Mouse (Mus musculus) lung, postnatal 0 days (tissue): ENCODE data around the gene Abca7. TPM values are rescaled to one million over a fixed set of nuclear protein-coding genes. Genes with fewer than 3 reads are reported as not detected.

Experiments used
- ATAC-seq: fragments of 200-750 bp; cut with Nextera tagmentation; 2 replicates; pipeline ENCODE4 v1.8.0; 2017; ENCODE audit warnings: moderate library complexity
- DNase-seq: peaks from one replicate; pipeline ENCODE4 v3.0.0-alpha.2; 2016; ENCODE audit warnings: low spot score
- H3K27ac ChIP-seq: fragments of 300-500 bp; sonication (generic); 2 replicates; pipeline ENCODE4 v1.5.1; 2014; ENCODE audit warnings: antibody characterized with exemption, mild to moderate bottlenecking, low read length, mixed read lengths
- H3K27me3 ChIP-seq: fragments of 300-500 bp; sonication (generic); replicated peaks from 2 replicates; pipeline ENCODE4 v1.6.1; 2014; ENCODE audit warnings: low read length, mixed read lengths; ENCODE audit not compliant: insufficient read depth
- H3K36me3 ChIP-seq: fragments of 300-500 bp; sonication (generic); 2 replicates; pipeline ENCODE4 v1.6.1; 2014; ENCODE audit warnings: low read length, mixed read lengths; ENCODE audit not compliant: insufficient read depth
- H3K4me1 ChIP-seq: fragments of 300-500 bp; sonication (generic); 2 replicates; pipeline ENCODE4 v1.6.1; 2014; ENCODE audit warnings: antibody characterized with exemption, low read depth, low read length, mixed read lengths; ENCODE audit not compliant: insufficient read depth
- H3K4me2 ChIP-seq: fragments of 300-500 bp; sonication (generic); replicated peaks from 2 replicates; pipeline ENCODE4 v1.6.1; 2014; ENCODE audit warnings: low read depth, mild to moderate bottlenecking, low read length, moderate library complexity, mixed read lengths
- H3K4me3 ChIP-seq: fragments of 300-500 bp; sonication (generic); 2 replicates; pipeline ENCODE4 v1.5.1; 2014; ENCODE audit warnings: low read depth, low read length
- H3K9ac ChIP-seq: fragments of 300-500 bp; sonication (generic); replicated peaks from 2 replicates; pipeline ENCODE4 v1.6.1; 2014; ENCODE audit warnings: low read depth, mild to moderate bottlenecking
- H3K9me3 ChIP-seq: fragments of 300-500 bp; sonication (generic); 2 replicates; pipeline ENCODE4 v1.6.1; 2016; ENCODE audit warnings: low read length, mixed read lengths
- CTCF ChIP-seq: IDR thresholded peaks from 2 replicates; pipeline ENCODE4 v1.5.1; 2016; ENCODE audit warnings: antibody characterized with exemption, mild to moderate bottlenecking
- EP300 ChIP-seq: IDR thresholded peaks from 2 replicates; pipeline ENCODE4 v1.6.1; 2016; ENCODE audit warnings: antibody characterized with exemption, mild to moderate bottlenecking, control low read depth
- WGBS: fragments of 180-500 bp; shearing (Covaris S2); extraction: QIAGEN DNeasy Blood & Tissue Kit; methylation state at CpG from one replicate; pipeline ENCODE4 v1.1.7; 2014; 5-methylcytosine and 5-hydroxymethylcytosine counted together
- polyA plus RNA-seq: library from polyadenylated mRNA; unstranded; fragments of >200 nt; fragmentation: Nextera tagmentation; extraction: Ambion mirVana; gene quantifications from 2 replicates; pipeline ENCODE4 v1.2.1, GENCODE M21; 2015

Abca7 gene
- polyA plus RNA-seq, 1 experiment from 2014 or later: 5.5 TPM

DNA sequence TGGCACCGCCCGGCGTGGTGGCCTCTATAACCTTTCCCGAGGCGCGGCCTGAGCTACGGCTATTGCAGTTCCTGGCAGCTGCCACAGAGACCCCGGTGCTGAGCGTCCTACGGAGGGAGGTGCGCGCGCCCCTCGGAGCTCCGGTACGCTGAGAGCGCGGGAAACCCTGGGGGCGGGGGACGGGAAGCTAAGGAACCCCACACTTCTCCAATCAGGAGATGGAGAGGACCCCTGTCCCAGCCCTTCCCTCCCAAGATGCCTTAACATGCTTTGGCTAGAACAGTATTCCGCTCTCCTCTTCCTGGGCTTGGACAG, 25.2 kb upstream of the Abca7 start:
- no peak overlapping the region for H3K9ac ChIP-seq
- WGBS: 4% methylated on average over 20 of the region's 21 CpGs
- peaks cover 6% of the 10 kb centered on the region; the same call in 1 of the 2 replicates for H3K27me3 ChIP-seq
- no peaks in the 10 kb centered on the region for H3K9me3 ChIP-seq
- no peak overlapping the region for H3K27ac ChIP-seq
- H3K4me2 ChIP-seq: peak overlapping the region; percentile 44
- peaks cover 19% of the 10 kb centered on the region for H3K36me3 ChIP-seq
- no peak for TF ChIP-seq EP300
- no peak for TF ChIP-seq CTCF
- 0 out of 2 replicates have a peak, but pooled peaks cover 4% of the 10 kb centered on the region for H3K4me1 ChIP-seq
- peak overlapping the region; percentile 12; the same call in 1 of the 2 replicates for H3K4me3 ChIP-seq
- ATAC-seq (no peak), DNase-seq (no peak)

DNA sequence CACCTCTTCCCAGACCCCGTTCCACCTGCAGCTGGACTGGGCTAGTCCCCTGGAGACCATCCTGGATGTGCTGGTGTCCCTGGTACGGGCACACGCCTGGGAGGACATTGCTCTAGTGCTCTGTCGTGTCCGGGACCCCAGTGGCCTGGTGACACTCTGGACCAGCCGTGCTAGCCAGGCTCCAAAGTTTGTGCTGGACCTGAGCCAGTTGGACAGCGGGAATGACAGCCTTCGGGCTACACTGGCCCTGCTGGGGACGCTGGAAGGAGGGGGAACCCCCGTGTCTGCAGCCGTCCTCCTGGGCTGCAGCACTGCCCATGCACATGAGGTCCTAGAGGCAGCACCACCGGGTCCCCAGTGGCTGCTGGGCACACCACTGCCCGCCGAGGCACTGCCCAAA, 23.5 kb upstream of the Abca7 start:
- H3K4me2 ChIP-seq: no peak overlapping the region
- H3K27ac ChIP-seq: no peak overlapping the region
- no peak for ATAC-seq
- peaks cover 6% of the 10 kb centered on the region; the same call in 1 of the 2 replicates for H3K27me3 ChIP-seq
- H3K4me3 ChIP-seq: no peak overlapping the region
- no peak overlapping the region for H3K9ac ChIP-seq
- DNase-seq: peak; percentile 27
- 0 out of 2 replicates have a peak, but pooled peaks cover 4% of the 10 kb centered on the region for H3K4me1 ChIP-seq
- H3K9me3 ChIP-seq: no peaks in the 10 kb centered on the region
- 41% methylated on average over 14 of the region's 14 CpGs for WGBS
- TF ChIP-seq EP300 (no peak), CTCF (no peak)
- peaks cover 27% of the 10 kb centered on the region for H3K36me3 ChIP-seq

DNA sequence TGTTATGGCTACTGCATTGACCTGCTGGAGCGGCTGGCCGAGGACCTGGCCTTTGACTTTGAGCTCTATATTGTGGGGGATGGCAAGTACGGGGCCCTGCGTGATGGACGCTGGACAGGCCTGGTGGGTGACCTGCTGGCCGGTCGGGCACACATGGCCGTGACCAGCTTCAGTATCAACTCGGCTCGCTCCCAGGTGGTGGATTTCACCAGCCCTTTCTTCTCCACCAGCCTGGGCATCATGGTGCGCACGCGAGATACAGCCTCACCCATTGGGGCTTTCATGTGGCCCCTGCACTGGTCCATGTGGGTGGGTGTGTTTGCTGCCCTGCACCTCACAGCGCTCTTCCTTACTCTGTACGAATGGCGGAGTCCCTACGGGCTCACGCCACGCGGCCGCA, 22.2 kb upstream of the Abca7 start:
- no peak overlapping the region for H3K9ac ChIP-seq
- DNase-seq (no peak), ATAC-seq (no peak)
- TF ChIP-seq CTCF: no peak
- TF ChIP-seq EP300: no peak
- H3K4me3 ChIP-seq: no peak overlapping the region
- 91% methylated on average over 21 of the region's 21 CpGs for WGBS
- no peaks in the 10 kb centered on the region for H3K9me3 ChIP-seq
- H3K36me3 ChIP-seq: peaks cover 36% of the 10 kb centered on the region
- H3K27ac ChIP-seq: no peak overlapping the region
- H3K27me3 ChIP-seq: peaks cover 6% of the 10 kb centered on the region; the same call in 1 of the 2 replicates
- 0 out of 2 replicates have a peak, but pooled peaks cover 4% of the 10 kb centered on the region for H3K4me1 ChIP-seq
- H3K4me2 ChIP-seq: no peak overlapping the region

DNA sequence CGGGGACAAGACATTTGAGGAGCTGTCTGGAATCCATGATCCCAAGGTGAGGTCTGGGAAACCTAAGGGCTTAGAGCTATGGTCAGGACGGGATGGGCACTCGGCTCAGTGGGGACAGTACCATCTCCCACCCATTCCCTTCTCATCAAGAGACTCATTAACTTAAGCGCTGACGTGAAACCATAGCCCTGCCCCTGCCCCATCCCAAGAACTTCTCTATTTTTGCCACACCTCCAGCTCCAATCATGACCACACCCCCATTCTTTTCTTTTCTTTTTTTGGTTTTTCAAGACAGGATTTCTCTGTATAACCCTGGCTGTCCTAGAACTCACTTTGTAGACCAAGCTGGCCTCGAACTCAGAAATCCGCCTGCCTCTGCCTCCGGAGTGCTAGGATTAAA, 21.6 kb upstream of the Abca7 start:
- peaks cover 6% of the 10 kb centered on the region; the same call in 1 of the 2 replicates for H3K27me3 ChIP-seq
- H3K36me3 ChIP-seq: peaks cover 40% of the 10 kb centered on the region
- DNase-seq (no peak), ATAC-seq (no peak)
- no peak overlapping the region for H3K4me2 ChIP-seq
- 84% methylated on average over 8 of the region's 8 CpGs for WGBS
- H3K27ac ChIP-seq: no peak overlapping the region
- H3K4me1 ChIP-seq: 0 out of 2 replicates have a peak, but pooled peaks cover 4% of the 10 kb centered on the region
- H3K9me3 ChIP-seq: no peaks in the 10 kb centered on the region
- H3K4me3 ChIP-seq: no peak overlapping the region
- TF ChIP-seq CTCF: no peak
- no peak overlapping the region for H3K9ac ChIP-seq

DNA sequence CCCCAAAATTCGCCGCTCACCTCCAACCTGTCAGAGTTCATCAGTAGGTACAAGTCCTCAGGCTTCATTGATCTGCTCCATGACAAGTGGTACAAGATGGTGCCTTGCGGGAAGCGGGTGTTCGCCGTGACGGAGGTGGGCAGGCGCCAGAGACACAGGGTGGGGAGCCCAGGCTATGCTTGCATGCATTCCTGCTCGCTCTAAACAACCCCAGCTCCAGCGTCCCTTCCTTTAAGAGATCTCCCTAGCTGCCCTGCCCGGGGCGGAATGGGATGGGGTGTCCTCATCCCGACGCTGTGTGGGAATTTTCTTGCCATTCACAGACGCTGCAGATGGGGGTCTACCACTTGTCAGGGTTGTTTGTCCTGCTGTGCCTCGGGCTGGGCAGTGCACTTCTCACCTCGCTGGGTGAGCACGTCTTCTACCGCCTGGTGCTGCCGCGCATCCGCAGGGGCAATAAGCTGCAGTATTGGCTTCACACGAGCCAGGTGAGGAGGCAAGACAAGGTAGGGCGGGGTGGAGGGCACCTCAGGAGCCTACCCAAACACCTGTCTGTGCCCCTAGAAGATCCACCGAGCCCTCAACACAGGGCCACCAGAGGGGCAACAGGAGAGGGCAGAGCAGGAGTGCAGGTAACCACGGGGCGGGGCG, 20.1 kb upstream of the Abca7 start:
- peaks cover 40% of the 10 kb centered on the region for H3K36me3 ChIP-seq
- DNase-seq: no peak
- no peak overlapping the region for H3K4me3 ChIP-seq
- WGBS: 88% methylated on average over 28 of the region's 28 CpGs
- no peak overlapping the region for H3K4me2 ChIP-seq
- H3K9ac ChIP-seq: no peak overlapping the region
- peaks cover 6% of the 10 kb centered on the region; the same call in 1 of the 2 replicates for H3K27me3 ChIP-seq
- 0 out of 2 replicates have a peak, but pooled peaks cover 1% of the 10 kb centered on the region for H3K4me1 ChIP-seq
- TF ChIP-seq EP300 (no peak), CTCF (no peak)
- H3K27ac ChIP-seq: no peak overlapping the region
- ATAC-seq: no peak
- no peaks in the 10 kb centered on the region for H3K9me3 ChIP-seq

DNA sequence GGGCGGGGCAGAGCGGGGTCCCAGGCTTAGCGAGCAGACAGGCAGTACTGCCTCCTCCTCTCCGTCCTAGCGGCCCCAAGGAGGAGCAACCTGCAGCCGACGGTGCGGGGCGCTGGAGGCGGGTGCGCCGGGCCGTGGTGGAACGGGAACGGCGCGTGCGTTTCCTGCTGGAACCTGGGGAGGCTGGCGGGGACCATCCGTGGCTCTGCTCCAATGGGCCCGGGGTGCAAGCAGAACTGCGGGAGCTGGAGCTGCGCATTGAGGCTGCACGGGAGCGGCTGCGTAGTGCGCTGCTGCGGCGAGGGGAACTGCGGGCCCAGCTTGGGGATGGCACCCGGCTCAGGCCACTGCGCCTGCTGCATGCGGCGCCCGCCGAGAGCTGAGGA, 19.6 kb upstream of the Abca7 start:
- Histone ChIP-seq H3K4me1 (no peaks in the 10 kb centered on the region), H3K4me2 (no peak overlapping the region), H3K36me3 (peaks cover 40% of the 10 kb centered on the region), H3K27me3 (peaks cover 3% of the 10 kb centered on the region; the same call in 1 of the 2 replicates), H3K4me3 (no peak overlapping the region), H3K9ac (no peak overlapping the region), H3K9me3 (no peaks in the 10 kb centered on the region), H3K27ac (no peak overlapping the region)
- WGBS: 78% methylated on average over 33 of the region's 36 CpGs
- TF ChIP-seq EP300 (no peak), CTCF (no peak)
- DNase-seq (no peak), ATAC-seq (no peak)

DNA sequence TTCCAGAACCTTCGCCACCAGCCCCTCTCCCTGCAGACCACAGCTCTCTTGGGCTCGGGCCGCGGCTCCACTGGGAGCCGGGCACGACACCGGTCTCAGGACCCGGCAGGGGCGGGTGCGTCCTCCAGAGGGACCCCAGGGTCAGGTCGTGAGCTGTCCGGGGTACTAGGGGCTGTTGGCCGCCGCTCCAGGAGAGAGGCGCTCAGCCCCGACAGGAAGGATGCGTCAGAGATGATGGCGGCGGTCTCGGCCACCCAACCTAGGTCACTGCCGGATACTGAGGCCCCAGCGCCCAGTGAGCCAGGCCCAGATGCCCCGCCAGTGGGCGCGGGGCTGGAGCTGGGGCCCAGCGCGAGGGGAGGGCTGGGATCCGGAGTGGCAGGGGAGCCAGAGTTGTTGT, 19.0 kb upstream of the Abca7 start:
- Histone ChIP-seq H3K9me3 (no peaks in the 10 kb centered on the region), H3K4me2 (no peak overlapping the region), H3K27ac (no peak overlapping the region), H3K9ac (no peak overlapping the region), H3K4me3 (no peak overlapping the region), H3K27me3 (no peaks in the 10 kb centered on the region), H3K4me1 (no peaks in the 10 kb centered on the region), H3K36me3 (peaks cover 40% of the 10 kb centered on the region)
- TF ChIP-seq CTCF (no peak), EP300 (no peak)
- 90% methylated on average over 28 of the region's 28 CpGs for WGBS
- ATAC-seq (no peak), DNase-seq (no peak)
